9 mouse cellular contexts compared by ENCODE assay signal in genomic region chr4:46356351-46357133, GRCm38 (mm10). TPM values are rescaled to one million over a fixed set of nuclear protein-coding genes. Genes with fewer than 3 reads are reported as not detected.
DNase-seq lines count a peak whose midpoint lies in the region; ATAC-seq and TF ChIP-seq lines count a peak whose summit lies in the region.
"Had no signal": no experiment of that assay in that cellular context is flagged by ENCODE, and none has a peak within 500 bp of the region (broad histone marks: within the 10 kb centered on the region; RNA-seq: fewer than 3 reads in every experiment).

No protein-coding gene starts in this region.

- no peak overlapping the region for H3K27ac ChIP-seq in cortical plate, adult 2 months (ENCODE audit: insufficient read depth, low read length)
- no peak overlapping the region for H3K27ac ChIP-seq in lung, embryonic 14.5 days (ENCODE audit: low read depth)
- H3K27ac ChIP-seq: liver, embryonic 15.5 days had no signal

- peak; percentile 57 for TF ChIP-seq CTCF in cortical plate, adult 2 months (IDR thresholded peaks at IDR 0.05; ENCODE audit: extremely low read depth, insufficient read depth, low read length)
- TF ChIP-seq CTCF in lung, embryonic 14.5 days (IDR thresholded peaks at IDR 0.05; ENCODE audit: low read depth), result peak; percentile 81

- H3K36me3 ChIP-seq in lung, embryonic 14.5 days (ENCODE audit: insufficient read depth), result no peaks in the 10 kb centered on the region
- H3K36me3 ChIP-seq: liver, embryonic 15.5 days had no signal

- H3K4me3 ChIP-seq in cortical plate, adult 2 months (ENCODE audit: insufficient read depth, low read length), result no peak overlapping the region
- H3K4me3 ChIP-seq in lung, embryonic 14.5 days (ENCODE audit: low read depth, low read length), result no peak overlapping the region
- H3K4me3 ChIP-seq: liver, embryonic 15.5 days had no signal

- peak; percentile 54 for ATAC-seq in frontal cortex, adult (ENCODE audit: low TSS enrichment)
- peak; percentile 14; the same call in 1 of the 2 replicates for ATAC-seq in lung, embryonic 14.5 days (ENCODE audit: insufficient read depth)

- H3K27me3 ChIP-seq in lung, embryonic 14.5 days (ENCODE audit: insufficient read depth, low read length), result peaks cover 10% of the 10 kb centered on the region

- intact Hi-C loops in heart, postnatal 25 days (cut with DNase I), result no loop called here

- H3K4me2 ChIP-seq in lung, embryonic 14.5 days, result no peak overlapping the region
- H3K4me2 ChIP-seq: liver, embryonic 15.5 days had no signal

- 47% methylated on average over 12 of the region's 12 CpGs for WGBS in lung, embryonic 14.5 days

- no peaks in the 10 kb centered on the region for H3K4me1 ChIP-seq in cortical plate, adult 2 months (ENCODE audit: control insufficient read depth, insufficient read depth, low read length)
- H3K4me1 ChIP-seq in lung, embryonic 14.5 days (ENCODE audit: insufficient read depth), result no peaks in the 10 kb centered on the region
- H3K4me1 ChIP-seq: liver, embryonic 15.5 days had no signal

- DNase-seq in frontal cortex, postnatal 10 days (ENCODE audit: low spot score in 2 of 2), result no peak
- DNase-seq in urinary bladder, postnatal 25 days (ENCODE audit: low spot score), result peak; percentile 62
- no peak for DNase-seq in urinary bladder, adult 2 months (ENCODE audit: low spot score)
- peak; percentile 22 for DNase-seq in heart, postnatal 25 days (ENCODE audit: low spot score)
- DNase-seq in lung, embryonic 14.5 days, result peak; percentile 78
- DNase-seq in spleen, postnatal 36 days (ENCODE audit: low spot score in 2 of 2), result peak; percentile 25 to 46

- no peak for TF ChIP-seq POLR2A in cortical plate, adult 2 months (IDR thresholded peaks at IDR 0.05; ENCODE audit: extremely low read depth, insufficient read depth, low read length)

- H3K9me3 ChIP-seq in lung, embryonic 14.5 days (ENCODE audit: low read depth, low read length), result no peaks in the 10 kb centered on the region
- H3K9me3 ChIP-seq: liver, embryonic 15.5 days had no signal

- H3K9ac ChIP-seq in lung, embryonic 14.5 days, result no peak overlapping the region
- H3K9ac ChIP-seq: liver, embryonic 15.5 days had no signal

RNA-seq across cellular contexts. Expression of gene Foxe1, which starts 13.1 kb away (rescaled TPM):
- not detected in 2 replicates for polyA plus RNA-seq in urinary bladder, adult 2 months (2012; rRNA removed)
- polyA plus RNA-seq in cortical plate, adult 2 months (2012; rRNA removed), result not detected in 2 replicates
- not detected for total RNA-seq in heart, postnatal 25 days (2021)
- not detected in 2 replicates for polyA plus RNA-seq in lung, embryonic 14.5 days (2014; fragmentation: Nextera tagmentation; extraction: Ambion mirVana)
- polyA plus RNA-seq: liver, embryonic 15.5 days had no signal

RNA-seq across cellular contexts. Expression of gene Trmo, which starts 32.7 kb away (rescaled TPM):
- 4.7 and 6.3 TPM in 2 replicates for polyA plus RNA-seq in urinary bladder, adult 2 months (2012; rRNA removed)
- polyA plus RNA-seq in cortical plate, adult 2 months (2012; rRNA removed), result 5.5 and 5.9 TPM in 2 replicates
- 1 to 10 TPM; 5.0 to 5.4 TPM for total RNA-seq in heart, postnatal 25 days (2021)
- 9.2 and 9.4 TPM in 2 replicates for polyA plus RNA-seq in lung, embryonic 14.5 days (2014; fragmentation: Nextera tagmentation; extraction: Ambion mirVana)

RNA-seq across cellular contexts. Expression of gene Hemgn, which starts 56.8 kb away (rescaled TPM):
- 0.06 and 0.07 TPM in 2 replicates for polyA plus RNA-seq in urinary bladder, adult 2 months (2012; rRNA removed)
- polyA plus RNA-seq in cortical plate, adult 2 months (2012; rRNA removed), result not detected in 2 replicates
- under 1 TPM; 0.18 to 0.42 TPM for total RNA-seq in heart, postnatal 25 days (2021)
- 0.55 and 0.74 TPM in 2 replicates for polyA plus RNA-seq in lung, embryonic 14.5 days (2014; fragmentation: Nextera tagmentation; extraction: Ambion mirVana)

Comparison
In these comparisons a context has a peak if more than half of its experiments do, and no peak if none do; other contexts are left out.
1. DNase-seq: peak in urinary bladder, postnatal 25 days (single experiment), heart, postnatal 25 days (single experiment), lung, embryonic 14.5 days (single experiment) and spleen, postnatal 36 days (2 of 2); none in frontal cortex, postnatal 10 days (0 of 2) and urinary bladder, adult 2 months (single experiment).